Mouse (Mus musculus): Measurements from ENCODE around the gene Zfp334.

Zfp334 gene

GRCm38 (mm10) chr2:165376001-165376400 is 12.1 kb downstream of the Zfp334 start:
- no peak for DNase-seq (ENCODE audit: low spot score in 2 of 2)

GRCm38 (mm10) chr2:165375478-165375877 is 12.6 kb downstream of the Zfp334 start:
- no peak for DNase-seq (ENCODE audit: low spot score in 2 of 2)

- no peak for DNase-seq (ENCODE audit: low spot score in 2 of 2)
These were observed 17.0 kb downstream of the Zfp334 start for GRCm38 (mm10) chr2:165371066-165371465.

- DNase-seq (ENCODE audit: low spot score in 2 of 2), result no peak
These were observed 17.7 kb downstream of the Zfp334 start for GRCm38 (mm10) chr2:165370348-165370747.

GRCm38 (mm10) chr2:165368496-165368895 is 19.6 kb downstream of the Zfp334 start, which contains the start of gene Zfp663:
Zfp663 (minus strand) TSS chr2:165368729.
- DNase-seq (ENCODE audit: low spot score in 2 of 2), result no peak

- DNase-seq (ENCODE audit: low spot score in 2 of 2), result peak in 1 of 2 experiments; percentile 16
These were observed 20.1 kb downstream of the Zfp334 start for GRCm38 (mm10) chr2:165367868-165368439.

GRCm38 (mm10) chr2:165367047-165367520 is 21.0 kb downstream of the Zfp334 start:
- DNase-seq (ENCODE audit: low spot score in 2 of 2), result peak; percentile 60 to 64

GRCm38 (mm10) chr2:165364334-165365091 is 23.5 kb downstream of the Zfp334 start:
- DNase-seq (ENCODE audit: low spot score in 2 of 2), result peak; percentile 8 to 38

- DNase-seq (ENCODE audit: low spot score in 2 of 2), result no peak
These were observed 24.8 kb downstream of the Zfp334 start for GRCm38 (mm10) chr2:165363282-165363681.

GRCm38 (mm10) chr2:165360861-165361260 is 27.2 kb downstream of the Zfp334 start:
- DNase-seq (ENCODE audit: low spot score in 2 of 2), result peak; percentile 23 to 41

GRCm38 (mm10) chr2:165351828-165352513 is 36.1 kb downstream of the Zfp334 start:
- DNase-seq (ENCODE audit: low spot score in 2 of 2), result no peak

- DNase-seq (ENCODE audit: low spot score in 2 of 2), result no peak
These were observed 38.6 kb downstream of the Zfp334 start for GRCm38 (mm10) chr2:165349466-165349865.

GRCm38 (mm10) chr2:165346180-165346579 is 41.9 kb downstream of the Zfp334 start:
- no peak for DNase-seq (ENCODE audit: low spot score in 2 of 2)

- peak in 1 of 2 experiments; percentile 44 for DNase-seq (ENCODE audit: low spot score in 2 of 2)
These were observed 50.9 kb downstream of the Zfp334 start for GRCm38 (mm10) chr2:165337191-165337590.

- DNase-seq (ENCODE audit: low spot score in 2 of 2), result peak in 1 of 2 experiments; percentile 31
These were observed 55.3 kb downstream of the Zfp334 start for GRCm38 (mm10) chr2:165332610-165333210.

GRCm38 (mm10) chr2:165329703-165330102 is 58.4 kb downstream of the Zfp334 start:
- DNase-seq (ENCODE audit: low spot score in 2 of 2), result no peak

- DNase-seq (ENCODE audit: low spot score in 2 of 2), result no peak
These were observed 59.3 kb downstream of the Zfp334 start for GRCm38 (mm10) chr2:165328746-165329145.

- DNase-seq (ENCODE audit: low spot score in 2 of 2), result no peak
These were observed 60.7 kb downstream of the Zfp334 start for GRCm38 (mm10) chr2:165327386-165327785.

GRCm38 (mm10) chr2:165326304-165327190 is 61.5 kb downstream of the Zfp334 start, which contains the start of gene Elmo2:
Elmo2 (minus strand) TSS chr2:165326479.
- DNase-seq (ENCODE audit: low spot score in 2 of 2), result peak; percentile 97 to 99

- DNase-seq (ENCODE audit: low spot score in 2 of 2), result no peak
These were observed 62.3 kb downstream of the Zfp334 start for GRCm38 (mm10) chr2:165325521-165326303.
